Mouse (Mus musculus): ENCODE measurements at regions not wholly inside any gene's neighbourhood (a gene's known extent, or its start where the extent isn't known, plus 50 kb on each side); places are given as distances from the start of the nearest gene placed in this dataset.

- no peak for DNase-seq (ENCODE audit: extremely low read depth, low read depth, low spot score)
These were observed 146.7 kb downstream of the Pax3 start for GRCm38 (mm10) chr1:78050231-78050630.

GRCm38 (mm10) chr1:78032336-78032735 is 164.6 kb downstream of the Pax3 start:
- DNase-seq (ENCODE audit: extremely low read depth, low read depth, low spot score) = no peak

- DNase-seq (ENCODE audit: extremely low read depth, low read depth, low spot score) = no peak
These were observed 175.2 kb downstream of the Pax3 start for GRCm38 (mm10) chr1:78021766-78022165.

GRCm38 (mm10) chr1:78021014-78021413 is 175.9 kb downstream of the Pax3 start:
- no peak for DNase-seq (ENCODE audit: extremely low read depth, low read depth, low spot score)

- no peak for DNase-seq (ENCODE audit: extremely low read depth, low read depth, low spot score)
These were observed 178.9 kb downstream of the Pax3 start for GRCm38 (mm10) chr1:78017949-78018617.

GRCm38 (mm10) chr1:78016541-78017267 is 180.2 kb downstream of the Pax3 start:
- DNase-seq (ENCODE audit: extremely low read depth, low read depth, low spot score) = no peak

- no peak for DNase-seq (ENCODE audit: extremely low read depth, low read depth, low spot score)
These were observed 180.9 kb downstream of the Pax3 start for GRCm38 (mm10) chr1:78015999-78016398.

GRCm38 (mm10) chr1:78013396-78013795 is 183.5 kb downstream of the Pax3 start:
- DNase-seq (ENCODE audit: extremely low read depth, low read depth, low spot score) = no peak

- no peak for DNase-seq (ENCODE audit: extremely low read depth, low read depth, low spot score)
These were observed 188.0 kb downstream of the Pax3 start for GRCm38 (mm10) chr1:78008811-78009410.

- no peak for DNase-seq (ENCODE audit: extremely low read depth, low read depth, low spot score)
These were observed 192.6 kb downstream of the Pax3 start for GRCm38 (mm10) chr1:78004376-78004775.

GRCm38 (mm10) chr1:77998727-77999126 is 198.2 kb downstream of the Pax3 start:
- DNase-seq (ENCODE audit: extremely low read depth, low read depth, low spot score) = no peak

- peak; percentile 78 for DNase-seq (ENCODE audit: extremely low read depth, low read depth, low spot score)
These were observed 215.4 kb downstream of the Pax3 start for GRCm38 (mm10) chr1:77981528-77981927.

GRCm38 (mm10) chr1:77978696-77979095 is 218.2 kb downstream of the Pax3 start:
- DNase-seq (ENCODE audit: extremely low read depth, low read depth, low spot score) = no peak

- DNase-seq (ENCODE audit: extremely low read depth, low read depth, low spot score) = no peak
These were observed 221.0 kb downstream of the Pax3 start for GRCm38 (mm10) chr1:77975941-77976340.

GRCm38 (mm10) chr1:77972301-77972717 is 224.6 kb downstream of the Pax3 start:
- no peak for DNase-seq (ENCODE audit: extremely low read depth, low read depth, low spot score)

GRCm38 (mm10) chr1:77964656-77965335 is 232.1 kb downstream of the Pax3 start:
- no peak for DNase-seq (ENCODE audit: extremely low read depth, low read depth, low spot score)

GRCm38 (mm10) chr1:77959309-77959708 is 237.6 kb downstream of the Pax3 start:
- no peak for DNase-seq (ENCODE audit: extremely low read depth, low read depth, low spot score)

GRCm38 (mm10) chr1:77957156-77957767 is 239.7 kb downstream of the Pax3 start:
- no peak for DNase-seq (ENCODE audit: extremely low read depth, low read depth, low spot score)

GRCm38 (mm10) chr1:77947894-77948293 is 249.0 kb downstream of the Pax3 start:
- DNase-seq (ENCODE audit: extremely low read depth, low read depth, low spot score) = no peak

- no peak for DNase-seq (ENCODE audit: extremely low read depth, low read depth, low spot score)
These were observed 252.6 kb downstream of the Pax3 start for GRCm38 (mm10) chr1:77944327-77944645.

GRCm38 (mm10) chr1:77943633-77944326 is 253.2 kb downstream of the Pax3 start:
- no peak for DNase-seq (ENCODE audit: extremely low read depth, low read depth, low spot score)
